Mouse (Mus musculus): Measurements from ENCODE around the gene Pcsk4. TPM values are rescaled to one million over a fixed set of nuclear protein-coding genes. Genes with fewer than 3 reads are reported as not detected.

The Pcsk4 gene
- total and polyA plus RNA-seq, 3 experiments, result 0.46 to 1.1 TPM; not detected in 1

- no peak within 1 kb of the TSS for H3K27ac ChIP-seq (ENCODE audit: insufficient read depth, low read depth)
- H3K9me3 ChIP-seq (replicated peaks; ENCODE audit: low read length), result peaks cover 17% of the 10 kb centered on the region
- H3K27me3 ChIP-seq (replicated peaks), result peaks cover 87% of the 10 kb centered on the region
- H3K4me2 ChIP-seq (ENCODE audit: insufficient read depth, low read depth, poor library complexity, severe bottlenecking), result no peak within 1 kb of the TSS
- no peaks in the 10 kb centered on the region for H3K4me1 ChIP-seq (ENCODE audit: control insufficient read depth in 1 of 2, insufficient read depth in 2 of 2)
- in situ Hi-C loops (cut with MboI; ENCODE audit: low pct_ligation_motif_present, low pct_unique_long_range_greater_than_20kb, low sequenced_read_pairs) (no loop called here), dilution Hi-C loops (cut with MboI; ENCODE audit: extremely low pct_ligation_motif_present, extremely low pct_unique_long_range_greater_than_20kb, low sequenced_read_pairs) (no loop called here)
- no peak for DNase-seq (ENCODE audit: extremely low read depth)
- H3K79me2 ChIP-seq (replicated peaks; ENCODE audit: control insufficient read depth, extremely low read depth, insufficient read depth, poor library complexity, severe bottlenecking), result no peaks in the 10 kb centered on the region
- H3K4me3 ChIP-seq (replicated peaks in 1 of 3; ENCODE audit: low read depth in 2 of 3, low read length in 2 of 3, poor library complexity in 1 of 3), result no peak within 1 kb of the TSS
- TF ChIP-seq JUN (IDR thresholded peaks at IDR 0.05; ENCODE audit: insufficient read depth, low read depth, low read length) (no peak), TCF12 (IDR thresholded peaks at IDR 0.05; ENCODE audit: low read depth, low read length) (no peak), ZMIZ1 (IDR thresholded peaks at IDR 0.05; ENCODE audit: low read depth, low read length) (no peak), ZC3H11A (IDR thresholded peaks at IDR 0.05; ENCODE audit: low read depth, low read length) (no peak), CTCF (conservative IDR thresholded peaks at IDR 0.05 in 1 of 2, IDR thresholded peaks at IDR 0.05 in 1 of 2; ENCODE audit: low read depth in 2 of 2, low read length in 2 of 2) (no peak)
- H3K36me3 ChIP-seq (replicated peaks in 1 of 2; ENCODE audit: control insufficient read depth in 1 of 2, insufficient read depth in 1 of 2, low read length in 1 of 2), result no peaks in the 10 kb centered on the region
- H3K9ac ChIP-seq (ENCODE audit: insufficient read depth, low read depth), result no peak within 1 kb of the TSS
Observed at GRCm38 (mm10) chr10:80356001-80356682, 26.8 kb upstream of the Pcsk4 start, which contains the start of gene Plk5. TSS of gene Plk5 (plus strand) at chr10:80356459.

GRCm38 (mm10) chr10:80355431-80355830 is 26.1 kb upstream of the Pcsk4 start:
- no peak overlapping the region for H3K4me3 ChIP-seq (replicated peaks in 1 of 3; ENCODE audit: low read depth in 2 of 3, low read length in 2 of 3, poor library complexity in 1 of 3)
- in situ Hi-C loops (cut with MboI; ENCODE audit: low pct_ligation_motif_present, low pct_unique_long_range_greater_than_20kb, low sequenced_read_pairs) (no loop called here), dilution Hi-C loops (cut with MboI; ENCODE audit: extremely low pct_ligation_motif_present, extremely low pct_unique_long_range_greater_than_20kb, low sequenced_read_pairs) (no loop called here)
- H3K9me3 ChIP-seq (replicated peaks; ENCODE audit: low read length), result peaks cover 15% of the 10 kb centered on the region
- no peak for DNase-seq (ENCODE audit: extremely low read depth)
- no peak overlapping the region for H3K4me2 ChIP-seq (ENCODE audit: insufficient read depth, low read depth, poor library complexity, severe bottlenecking)
- no peak for TF ChIP-seq IRF4 (IDR thresholded peaks at IDR 0.05; ENCODE audit: low read depth, low read length)
- TF ChIP-seq TCF12 (IDR thresholded peaks at IDR 0.05; ENCODE audit: low read depth, low read length), result no peak
- no peak for TF ChIP-seq MXI1 (IDR thresholded peaks at IDR 0.05; ENCODE audit: low read depth, low read length)
- TF ChIP-seq KAT2A (IDR thresholded peaks at IDR 0.05; ENCODE audit: insufficient replicate concordance, low read length), result no peak
- no peak for TF ChIP-seq GABPA (IDR thresholded peaks at IDR 0.05; ENCODE audit: insufficient replicate concordance, low read depth, low read length)
- TF ChIP-seq NELFE (IDR thresholded peaks at IDR 0.05; ENCODE audit: low read depth, low read length), result no peak
- no peak for TF ChIP-seq POLR2AphosphoS2 (IDR thresholded peaks at IDR 0.05; ENCODE audit: low read depth, low read length)
- no peak for TF ChIP-seq SMC3 (IDR thresholded peaks at IDR 0.05; ENCODE audit: low read depth, low read length)
- no peak for TF ChIP-seq USF1 (IDR thresholded peaks at IDR 0.05; ENCODE audit: low read depth, low read length)
- TF ChIP-seq MAX (IDR thresholded peaks at IDR 0.05; ENCODE audit: low read length), result no peak
- no peak for TF ChIP-seq MAFK (IDR thresholded peaks at IDR 0.05; ENCODE audit: insufficient replicate concordance, low read length)
- TF ChIP-seq E2F4 (IDR thresholded peaks at IDR 0.05; ENCODE audit: insufficient replicate concordance, low read depth, low read length), result no peak
- no peak for TF ChIP-seq CHD2 (IDR thresholded peaks at IDR 0.05; ENCODE audit: low read length)
- no peak for TF ChIP-seq MAZ (IDR thresholded peaks at IDR 0.05; ENCODE audit: low read depth, low read length)
- no peak for TF ChIP-seq UBTF (IDR thresholded peaks at IDR 0.05; ENCODE audit: low read depth, low read length)
- no peak for TF ChIP-seq ETS1 (conservative IDR thresholded peaks at IDR 0.05; ENCODE audit: low read depth, low read length)
- no peak for TF ChIP-seq NRF1 (IDR thresholded peaks at IDR 0.05; ENCODE audit: low read depth, low read length)
- no peak for TF ChIP-seq MYC (IDR thresholded peaks at IDR 0.05; ENCODE audit: low read depth, low read length)
- no peak for TF ChIP-seq CTCF (conservative IDR thresholded peaks at IDR 0.05 in 1 of 2, IDR thresholded peaks at IDR 0.05 in 1 of 2; ENCODE audit: low read depth in 2 of 2, low read length in 2 of 2)
- TF ChIP-seq ZMIZ1 (IDR thresholded peaks at IDR 0.05; ENCODE audit: low read depth, low read length), result no peak
- no peak overlapping the region for H3K27ac ChIP-seq (ENCODE audit: insufficient read depth, low read depth)
- H3K4me1 ChIP-seq (ENCODE audit: control insufficient read depth in 1 of 2, insufficient read depth in 2 of 2), result no peaks in the 10 kb centered on the region
- peaks cover 87% of the 10 kb centered on the region for H3K27me3 ChIP-seq (replicated peaks)
- H3K36me3 ChIP-seq (replicated peaks in 1 of 2; ENCODE audit: control insufficient read depth in 1 of 2, insufficient read depth in 1 of 2, low read length in 1 of 2), result no peaks in the 10 kb centered on the region
- no peaks in the 10 kb centered on the region for H3K79me2 ChIP-seq (replicated peaks; ENCODE audit: control insufficient read depth, extremely low read depth, insufficient read depth, poor library complexity, severe bottlenecking)
- no peak overlapping the region for H3K9ac ChIP-seq (ENCODE audit: insufficient read depth, low read depth)
